9 mouse cellular contexts compared by ENCODE assay signal in genomic region chr2:152933614-152934013, GRCm38 (mm10). TPM values are rescaled to one million over a fixed set of nuclear protein-coding genes. Genes with fewer than 3 reads are reported as not detected.
DNase-seq lines count a peak whose midpoint lies in the region; ATAC-seq lines count a peak whose summit lies in the region.
"Had no signal": no experiment of that assay in that cellular context is flagged by ENCODE, and none has a peak within 500 bp of the region (broad histone marks: within the 10 kb centered on the region; RNA-seq: fewer than 3 reads in every experiment).

No protein-coding gene starts in this region.

- no peak overlapping the region for H3K4me3 ChIP-seq in limb, embryonic 12.5 days (replicated peaks)
- H3K4me3 ChIP-seq: hindbrain, embryonic 15.5 days had no signal

- no peak overlapping the region for H3K4me2 ChIP-seq in limb, embryonic 12.5 days
- H3K4me2 ChIP-seq: hindbrain, embryonic 15.5 days had no signal

- intact Hi-C loops in left cerebral cortex, postnatal 4 days (cut with DNase I) = no loop called here
- intact Hi-C loops in gastrocnemius, postnatal 36 days (cut with DNase I) = loop anchor here (5.0 kb wide), 1 partner anchor 241 kb away; no protein-coding TSS in a partner anchor

- H3K4me1 ChIP-seq in limb, embryonic 12.5 days (replicated peaks) = peaks cover 29% of the 10 kb centered on the region
- H3K4me1 ChIP-seq: hindbrain, embryonic 15.5 days had no signal

- no peaks in the 10 kb centered on the region for H3K36me3 ChIP-seq in limb, embryonic 12.5 days
- H3K36me3 ChIP-seq: hindbrain, embryonic 15.5 days had no signal

- H3K9ac ChIP-seq in limb, embryonic 12.5 days (replicated peaks) = no peak overlapping the region
- H3K9ac ChIP-seq: hindbrain, embryonic 15.5 days had no signal

- no peaks in the 10 kb centered on the region for H3K9me3 ChIP-seq in limb, embryonic 12.5 days
- H3K9me3 ChIP-seq: hindbrain, embryonic 15.5 days had no signal

- 37% methylated on average over 5 of the region's 5 CpGs for WGBS in limb, embryonic 12.5 days

- 0 out of 2 replicates have a peak, but pooled peaks have one; percentile 24 for ATAC-seq in limb, embryonic 12.5 days (ENCODE audit: insufficient number of reproducible peaks, insufficient read depth, low FRiP score, low TSS enrichment, low read depth)

- peaks cover 11% of the 10 kb centered on the region for H3K27me3 ChIP-seq in limb, embryonic 12.5 days

- no peak overlapping the region for H3K27ac ChIP-seq in limb, embryonic 12.5 days
- H3K27ac ChIP-seq: hindbrain, embryonic 15.5 days had no signal

- peak; percentile 76 for DNase-seq in left cerebral cortex, postnatal 4 days
- DNase-seq in left cerebral cortex, adult 8-10 months (ENCODE audit: low spot score in 2 of 2) = no peak
- DNase-seq in MEL-GATA-1-ER (ENCODE audit: extremely low read depth, low read depth) = peak; percentile 26
- peak; percentile 42 for DNase-seq in c-Kit-positive CD71-positive TER-119-negative erythroid progenitor cells, embryonic 14.5 days (ENCODE audit: low read depth)
- DNase-seq in gastrocnemius, postnatal 36 days = peak; percentile 57 to 76
- DNase-seq in right cerebral cortex, postnatal 4 days = peak; percentile 47
- DNase-seq in frontal cortex, postnatal 14 days (ENCODE audit: low spot score in 2 of 2) = no peak

RNA-seq across cellular contexts. Expression of gene Foxs1, which starts 0.6 kb away (rescaled TPM):
- 1 to 10 TPM; 1.6 TPM for total RNA-seq in left cerebral cortex, postnatal 4 days (2021)
- under 1 TPM in 3 of 4 experiments, not detected in 1; 0.34 to 0.88 (median 0.74) TPM for total RNA-seq in left cerebral cortex, adult 8-10 months (2022)
- total RNA-seq in gastrocnemius, postnatal 36 days (2021) = 1 to 10 TPM; 1.5 to 2.2 TPM
- polyA plus RNA-seq in limb, embryonic 12.5 days (2016; fragmentation: Nextera tagmentation; extraction: Ambion mirVana) = 0.27 TPM in 1 of 2 replicates, not detected in the other

RNA-seq across cellular contexts. Expression of gene Dusp15, which starts 17.9 kb away (rescaled TPM):
- total RNA-seq in left cerebral cortex, postnatal 4 days (2021) = 10 to 100 TPM; 18.3 to 22.2 TPM
- total RNA-seq in left cerebral cortex, adult 8-10 months (2022) = 10 to 100 TPM; 16.2 to 22.7 (median 21.1) TPM
- total RNA-seq in gastrocnemius, postnatal 36 days (2021) = 1 to 10 TPM in 1 of 2 experiments, under 1 TPM in 1; 0.20 to 1.1 TPM
- 0.60 and 1.00 TPM in 2 replicates for polyA plus RNA-seq in limb, embryonic 12.5 days (2016; fragmentation: Nextera tagmentation; extraction: Ambion mirVana)

RNA-seq across cellular contexts. Expression of gene Mylk2, which starts 22.5 kb away (rescaled TPM):
- not detected for total RNA-seq in left cerebral cortex, postnatal 4 days (2021)
- under 1 TPM in 3 of 4 experiments, not detected in 1; 0.19 to 0.39 (median 0.21) TPM for total RNA-seq in left cerebral cortex, adult 8-10 months (2022)
- total RNA-seq in gastrocnemius, postnatal 36 days (2021) = 100 to 1,000 TPM; 443 to 553 TPM
- polyA plus RNA-seq in limb, embryonic 12.5 days (2016; fragmentation: Nextera tagmentation; extraction: Ambion mirVana) = not detected in 2 replicates

RNA-seq across cellular contexts. Expression of gene Ttll9, which starts 28.7 kb away (rescaled TPM):
- 1 to 10 TPM; 3.3 to 5.2 TPM for total RNA-seq in left cerebral cortex, postnatal 4 days (2021)
- 1 to 10 TPM; 1.2 to 3.3 (median 2.3) TPM for total RNA-seq in left cerebral cortex, adult 8-10 months (2022)
- total RNA-seq in gastrocnemius, postnatal 36 days (2021) = not detected
- 0.19 and 0.35 TPM in 2 replicates for polyA plus RNA-seq in limb, embryonic 12.5 days (2016; fragmentation: Nextera tagmentation; extraction: Ambion mirVana)

Comparison
In these comparisons a context has a peak if more than half of its experiments do, and no peak if none do; other contexts are left out.
1. DNase-seq: peak in left cerebral cortex, postnatal 4 days (single experiment), MEL-GATA-1-ER (single experiment), c-Kit-positive CD71-positive TER-119-negative erythroid progenitor cells, embryonic 14.5 days (single experiment), gastrocnemius, postnatal 36 days (2 of 2) and right cerebral cortex, postnatal 4 days (single experiment); none in left cerebral cortex, adult 8-10 months (0 of 2) and frontal cortex, postnatal 14 days (0 of 2).
2. RNA of gene Dusp15, which starts 17.9 kb away (total RNA-seq): 18.3 to 22.2 TPM in left cerebral cortex, postnatal 4 days and 16.2 to 22.7 TPM in left cerebral cortex, adult 8-10 months; 0.20 to 1.1 TPM in gastrocnemius, postnatal 36 days; every median in the first group is over 4 times any median in the second.
3. RNA of gene Mylk2, which starts 22.5 kb away (total RNA-seq): 443 to 553 TPM in gastrocnemius, postnatal 36 days; 0.19 to 0.39 TPM in left cerebral cortex, adult 8-10 months and not detected in left cerebral cortex, postnatal 4 days; every median in the first group is over 100 times any median in the second.